Comparison of ENCODE assay signal across 24 mouse cellular contexts in the genomic region with DNA sequence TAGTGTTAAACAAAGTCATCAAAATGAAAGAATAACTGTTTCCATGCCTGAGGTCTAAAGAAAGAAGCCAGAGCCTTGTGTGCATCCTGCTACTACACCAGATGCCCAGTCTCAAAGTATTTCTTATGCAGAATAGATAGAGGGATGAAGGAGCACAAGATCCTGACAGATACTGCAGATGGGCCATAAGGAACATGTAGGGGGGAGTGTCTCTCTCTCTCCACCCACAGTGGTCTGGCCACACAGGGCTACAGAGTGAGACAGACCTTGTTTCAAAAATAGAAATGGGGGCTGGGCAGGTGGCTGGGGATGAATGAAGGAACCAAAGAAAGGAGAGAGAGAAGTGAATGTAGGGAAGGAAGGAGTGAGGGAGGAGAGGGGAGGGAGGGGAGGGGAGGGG.
DNase-seq lines count a peak whose midpoint lies in the region; ATAC-seq lines count a peak whose summit lies in the region.
"Had no signal": no experiment of that assay in that cellular context is flagged by ENCODE, and none has a peak within 500 bp of the region (broad histone marks: within the 10 kb centered on the region; RNA-seq: fewer than 3 reads in every experiment).

No protein-coding gene starts in this region.

- no peak overlapping the region for H3K4me2 ChIP-seq in heart, embryonic 13.5 days
- no peak overlapping the region for H3K4me2 ChIP-seq in neural tube, embryonic 15.5 days
- H3K4me2 ChIP-seq: embryonic facial prominence, embryonic 15.5 days; hindbrain, embryonic 13.5 days; kidney, embryonic 15.5 days had no signal

- peaks cover 56% of the 10 kb centered on the region for H3K4me1 ChIP-seq in heart, embryonic 13.5 days
- H3K4me1 ChIP-seq in neural tube, embryonic 15.5 days: no peaks in the 10 kb centered on the region
- H3K4me1 ChIP-seq: embryonic facial prominence, embryonic 15.5 days had no signal

- no peak for DNase-seq in frontal cortex, postnatal 14 days (ENCODE audit: low spot score in 2 of 2)
- no peak for DNase-seq in heart, postnatal 4 days
- peak; percentile 42 for DNase-seq in brain, adult 2 months (ENCODE audit: low read depth, low spot score)
- DNase-seq: adrenal gland, postnatal 14 days; cerebellum, adult 2 months; cerebellum, postnatal 10 days; embryo, embryonic 11 days; gastrocnemius, postnatal 14 days; heart, adult 18-20 months; heart, postnatal 14 days; kidney, adult 2 months had no signal

- H3K9ac ChIP-seq in heart, embryonic 13.5 days: no peak overlapping the region
- H3K9ac ChIP-seq in neural tube, embryonic 15.5 days (replicated peaks): no peak overlapping the region
- H3K9ac ChIP-seq: embryonic facial prominence, embryonic 15.5 days; hindbrain, embryonic 13.5 days; kidney, embryonic 15.5 days had no signal

- H3K36me3 ChIP-seq in heart, embryonic 13.5 days: no peaks in the 10 kb centered on the region
- no peaks in the 10 kb centered on the region for H3K36me3 ChIP-seq in neural tube, embryonic 15.5 days
- H3K36me3 ChIP-seq: embryonic facial prominence, embryonic 15.5 days; forebrain, embryonic 10.5 days; hindbrain, embryonic 13.5 days; kidney, embryonic 15.5 days had no signal

- no peaks in the 10 kb centered on the region for H3K27me3 ChIP-seq in heart, embryonic 13.5 days (replicated peaks)
- no peaks in the 10 kb centered on the region for H3K27me3 ChIP-seq in neural tube, embryonic 15.5 days (replicated peaks)
- H3K27me3 ChIP-seq: CH12.LX; hindbrain, embryonic 13.5 days; kidney, embryonic 15.5 days; Patski had no signal

- H3K9me3 ChIP-seq in heart, embryonic 13.5 days: no peaks in the 10 kb centered on the region
- no peaks in the 10 kb centered on the region for H3K9me3 ChIP-seq in neural tube, embryonic 15.5 days (replicated peaks)
- H3K9me3 ChIP-seq: embryonic facial prominence, embryonic 15.5 days; forebrain, embryonic 10.5 days; hindbrain, embryonic 13.5 days; kidney, embryonic 15.5 days had no signal

- peak overlapping the region; percentile 36; the same call in 1 of the 2 replicates for H3K27ac ChIP-seq in heart, embryonic 13.5 days (replicated peaks)
- no peak overlapping the region for H3K27ac ChIP-seq in neural tube, embryonic 15.5 days (replicated peaks)
- H3K27ac ChIP-seq: embryonic facial prominence, embryonic 15.5 days; forebrain, embryonic 10.5 days; hindbrain, embryonic 13.5 days; kidney, embryonic 15.5 days had no signal

- no peak overlapping the region for H3K4me3 ChIP-seq in heart, embryonic 13.5 days
- no peak overlapping the region for H3K4me3 ChIP-seq in neural tube, embryonic 15.5 days (replicated peaks)
- H3K4me3 ChIP-seq: embryonic facial prominence, embryonic 15.5 days; erythroblast, embryonic 14.5 days; forebrain, embryonic 10.5 days; hindbrain, embryonic 13.5 days; kidney, embryonic 15.5 days had no signal

- ATAC-seq in frontal cortex, adult (ENCODE audit: low TSS enrichment): peak; percentile 54; the same call in 1 of the 2 replicates
- peak; percentile 46; the same call in 1 of the 2 replicates for ATAC-seq in heart, embryonic 13.5 days (ENCODE audit: extremely low read depth, insufficient number of reproducible peaks, low FRiP score, low TSS enrichment)
- ATAC-seq in common myeloid progenitor, adult 5-6 weeks (replicated peaks; ENCODE audit: low read depth, poor library complexity, severe bottlenecking): peak; percentile 46; the same call in 1 of the 2 replicates
- ATAC-seq in neural tube, embryonic 15.5 days (ENCODE audit: low FRiP score): no peak
- ATAC-seq: activated CD4-positive, CD25-positive, alpha-beta regulatory T cell, adult 4 months; intestine, embryonic 16.5 days; Patski had no signal
